ENCODE assay signal across 8 mouse cellular contexts in the genomic region with DNA sequence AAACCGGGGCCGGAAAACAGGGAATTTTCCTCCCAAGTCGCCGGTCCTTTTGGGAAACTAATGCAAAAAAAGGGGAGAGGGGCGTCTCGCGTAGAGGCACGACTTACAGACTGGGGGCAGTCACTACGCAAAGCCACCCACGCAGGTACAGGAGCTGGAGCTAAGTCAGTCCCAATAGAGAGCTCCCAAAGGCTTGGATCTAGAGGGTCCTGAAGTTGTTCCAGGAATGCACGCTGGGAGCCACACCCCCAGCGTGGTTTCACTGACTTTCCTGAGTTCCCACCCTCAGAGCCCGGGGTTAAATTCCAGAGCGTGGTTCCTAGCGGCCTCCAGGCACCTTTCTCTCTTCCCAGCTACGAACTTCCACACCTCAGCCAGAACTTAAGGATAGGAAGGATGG. TPM values are rescaled to one million over a fixed set of nuclear protein-coding genes. Genes with fewer than 3 reads are reported as not detected.
DNase-seq lines count a peak whose midpoint lies in the region; ATAC-seq and TF ChIP-seq lines count a peak whose summit lies in the region.

No protein-coding gene starts in this region.

- peak; percentile 54; the same call in 1 of the 2 replicates for ATAC-seq in hindbrain, embryonic 14.5 days (ENCODE audit: low FRiP score)
- 0 out of 2 replicates have a peak, but pooled peaks have one; percentile 29 for ATAC-seq in liver, embryonic 11.5 days (replicated peaks; ENCODE audit: low FRiP score)
- peak; percentile 33; the same call in 1 of the 2 replicates for ATAC-seq in stomach, embryonic 14.5 days (ENCODE audit: insufficient number of reproducible peaks, insufficient read depth, low FRiP score, low read depth)

- WGBS in bone marrow, adult 2 months = 10% methylated on average over 16 of the region's 16 CpGs
- WGBS in hindbrain, embryonic 14.5 days = under 1% methylated on average over 16 of the region's 16 CpGs
- 1% methylated on average over 16 of the region's 16 CpGs for WGBS in liver, embryonic 11.5 days
- WGBS in stomach, embryonic 14.5 days = under 1% methylated on average over 16 of the region's 16 CpGs

- no peak for TF ChIP-seq POLR2A in bone marrow, adult 2 months (IDR thresholded peaks at IDR 0.05; ENCODE audit: borderline replicate concordance, control insufficient read depth, low read depth, low read length)

- peak overlapping the region; percentile 63 for H3K4me2 ChIP-seq in hindbrain, embryonic 14.5 days (replicated peaks)
- peak overlapping the region; percentile 99 for H3K4me2 ChIP-seq in liver, embryonic 11.5 days
- peak overlapping the region; percentile 89 for H3K4me2 ChIP-seq in stomach, embryonic 14.5 days (replicated peaks; ENCODE audit: low read depth, low read length)

- H3K27ac ChIP-seq in bone marrow, adult 2 months (ENCODE audit: control insufficient read depth, insufficient read depth, low read depth, low read length, poor library complexity) = peak overlapping the region; percentile 50; the same call in 1 of the 2 replicates
- peak overlapping the region; percentile 98; the same call in 1 of the 2 replicates for H3K27ac ChIP-seq in hindbrain, embryonic 14.5 days
- H3K27ac ChIP-seq in liver, embryonic 11.5 days (ENCODE audit: low read depth, low read length) = peak overlapping the region; percentile 98
- H3K27ac ChIP-seq in stomach, embryonic 14.5 days (ENCODE audit: low read length) = peak overlapping the region; percentile 94; the same call in 1 of the 2 replicates

- peak overlapping the region; percentile 57 for H3K4me3 ChIP-seq in bone marrow, adult 2 months (replicated peaks; ENCODE audit: control insufficient read depth, low read depth, low read length)
- H3K4me3 ChIP-seq in hindbrain, embryonic 14.5 days (replicated peaks; ENCODE audit: low read length) = peak overlapping the region; percentile 93
- peak overlapping the region; percentile 95 for H3K4me3 ChIP-seq in liver, embryonic 11.5 days (ENCODE audit: low read depth, low read length)
- H3K4me3 ChIP-seq in stomach, embryonic 14.5 days (ENCODE audit: low read depth, low read length) = peak overlapping the region; percentile 78

- peak; percentile 18 for DNase-seq in gastrocnemius, adult 18-20 months (ENCODE audit: low spot score)
- no peak for DNase-seq in gastrocnemius, postnatal 10 days
- no peak for DNase-seq in hindbrain, embryonic 14.5 days (ENCODE audit: low spot score)
- DNase-seq in liver, embryonic 11.5 days (ENCODE audit: low spot score) = no peak
- DNase-seq in adipocyte (ENCODE audit: low spot score) = no peak
- no peak for DNase-seq in spleen, adult 18-20 months

- H3K9me3 ChIP-seq in hindbrain, embryonic 14.5 days (ENCODE audit: control insufficient read depth, low read length) = no peaks in the 10 kb centered on the region
- H3K9me3 ChIP-seq in liver, embryonic 11.5 days (ENCODE audit: control insufficient read depth, low read length) = no peaks in the 10 kb centered on the region
- no peaks in the 10 kb centered on the region for H3K9me3 ChIP-seq in stomach, embryonic 14.5 days (ENCODE audit: control insufficient read depth, low read depth, low read length)

- H3K4me1 ChIP-seq in bone marrow, adult 2 months (ENCODE audit: control insufficient read depth, insufficient read depth, low read length) = no peaks in the 10 kb centered on the region
- peaks cover 19% of the 10 kb centered on the region for H3K4me1 ChIP-seq in hindbrain, embryonic 14.5 days (replicated peaks; ENCODE audit: control insufficient read depth, insufficient read depth, low read length)
- H3K4me1 ChIP-seq in liver, embryonic 11.5 days (replicated peaks; ENCODE audit: control insufficient read depth, insufficient read depth, low read length) = peaks cover 14% of the 10 kb centered on the region
- H3K4me1 ChIP-seq in stomach, embryonic 14.5 days (ENCODE audit: control insufficient read depth, insufficient read depth, low read length) = 0 out of 2 replicates have a peak, but pooled peaks cover 6% of the 10 kb centered on the region

- H3K27me3 ChIP-seq in hindbrain, embryonic 14.5 days (ENCODE audit: control insufficient read depth, insufficient read depth, low read length) = no peaks in the 10 kb centered on the region
- no peaks in the 10 kb centered on the region for H3K27me3 ChIP-seq in liver, embryonic 11.5 days (replicated peaks; ENCODE audit: control insufficient read depth, insufficient read depth, low read length)
- H3K27me3 ChIP-seq in stomach, embryonic 14.5 days (ENCODE audit: control insufficient read depth, insufficient read depth, low read length) = no peaks in the 10 kb centered on the region

- H3K9ac ChIP-seq in hindbrain, embryonic 14.5 days = peak overlapping the region; percentile 98
- H3K9ac ChIP-seq in liver, embryonic 11.5 days (ENCODE audit: low read depth, low read length) = peak overlapping the region; percentile 98
- H3K9ac ChIP-seq in stomach, embryonic 14.5 days (replicated peaks; ENCODE audit: low read depth, low read length) = peak overlapping the region; percentile 98

- TF ChIP-seq CTCF in bone marrow, adult 2 months (IDR thresholded peaks at IDR 0.05; ENCODE audit: control insufficient read depth, insufficient read depth, low read length) = no peak

- no peaks in the 10 kb centered on the region for H3K36me3 ChIP-seq in hindbrain, embryonic 14.5 days (replicated peaks; ENCODE audit: control insufficient read depth, insufficient read depth)
- H3K36me3 ChIP-seq in liver, embryonic 11.5 days (ENCODE audit: control insufficient read depth, insufficient read depth, low read length) = no peaks in the 10 kb centered on the region
- H3K36me3 ChIP-seq in stomach, embryonic 14.5 days (ENCODE audit: control insufficient read depth, insufficient read depth, low read length) = no peaks in the 10 kb centered on the region

RNA-seq across cellular contexts. Expression of gene Bptf, which starts 0.5 kb away (rescaled TPM):
- total RNA-seq in gastrocnemius, adult 18-20 months (2021) = 10 to 100 TPM; 19.1 to 21.4 TPM
- total RNA-seq in gastrocnemius, postnatal 10 days (2021) = 10 to 100 TPM; 25.5 to 35.1 TPM
- polyA plus RNA-seq in bone marrow, adult 2 months (2011; ENCODE audit: insufficient read depth, insufficient read length, low replicate concordance, missing spikeins) = 37.4 and 43.4 TPM in 2 replicates
- polyA plus RNA-seq in hindbrain, embryonic 14.5 days (2014; fragmentation: Nextera tagmentation; extraction: Ambion mirVana) = 36.2 and 40.6 TPM in 2 replicates
- polyA plus RNA-seq in liver, embryonic 11.5 days (2014; fragmentation: Nextera tagmentation; extraction: Ambion mirVana) = 22.6 and 27.9 TPM in 2 replicates
- polyA plus RNA-seq in stomach, embryonic 14.5 days (2014; fragmentation: Nextera tagmentation; extraction: Ambion mirVana) = 43.9 and 57.0 TPM in 2 replicates

RNA-seq across cellular contexts. Expression of gene Nol11, which starts 56.8 kb away (rescaled TPM):
- total RNA-seq in gastrocnemius, adult 18-20 months (2021) = 10 to 100 TPM; 11.7 to 14.4 TPM
- 10 to 100 TPM; 13.8 to 16.3 TPM for total RNA-seq in gastrocnemius, postnatal 10 days (2021)
- polyA plus RNA-seq in bone marrow, adult 2 months (2011; ENCODE audit: insufficient read depth, insufficient read length, low replicate concordance, missing spikeins) = 8.4 and 27.2 TPM in 2 replicates
- 44.3 and 49.4 TPM in 2 replicates for polyA plus RNA-seq in hindbrain, embryonic 14.5 days (2014; fragmentation: Nextera tagmentation; extraction: Ambion mirVana)
- 62.8 and 70.7 TPM in 2 replicates for polyA plus RNA-seq in liver, embryonic 11.5 days (2014; fragmentation: Nextera tagmentation; extraction: Ambion mirVana)
- 51.7 and 54.0 TPM in 2 replicates for polyA plus RNA-seq in stomach, embryonic 14.5 days (2014; fragmentation: Nextera tagmentation; extraction: Ambion mirVana)
